Mouse (Mus musculus): Measurements from ENCODE around the gene Bcl2l12.

Bcl2l12 gene

DNA sequence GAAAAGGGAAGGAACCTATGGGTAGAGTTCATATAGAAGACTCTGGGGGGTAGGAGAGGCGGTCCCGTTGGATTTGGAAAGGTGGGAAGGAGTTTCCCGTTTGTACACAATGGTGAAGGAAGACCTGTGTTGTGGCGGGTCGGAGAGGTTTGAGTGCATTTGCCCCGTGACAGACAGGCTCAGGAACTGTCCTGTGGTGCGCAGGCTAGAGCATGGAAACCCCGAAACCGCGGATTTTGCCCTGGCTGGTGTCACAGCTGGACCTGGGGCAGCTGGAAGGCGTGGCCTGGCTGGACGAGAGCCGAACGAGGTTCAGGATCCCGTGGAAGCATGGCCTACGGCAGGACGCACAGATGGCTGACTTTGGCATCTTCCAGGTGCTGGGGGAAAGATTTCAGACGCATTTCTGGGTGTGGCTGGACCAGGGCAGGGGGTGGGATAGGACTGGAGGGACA is at the start of gene Bcl2l12:
TSS of gene Bcl2l12 (minus strand) at position 212 of the 455 bp plus-strand sequence.
- peak; percentile 97 for DNase-seq

DNA sequence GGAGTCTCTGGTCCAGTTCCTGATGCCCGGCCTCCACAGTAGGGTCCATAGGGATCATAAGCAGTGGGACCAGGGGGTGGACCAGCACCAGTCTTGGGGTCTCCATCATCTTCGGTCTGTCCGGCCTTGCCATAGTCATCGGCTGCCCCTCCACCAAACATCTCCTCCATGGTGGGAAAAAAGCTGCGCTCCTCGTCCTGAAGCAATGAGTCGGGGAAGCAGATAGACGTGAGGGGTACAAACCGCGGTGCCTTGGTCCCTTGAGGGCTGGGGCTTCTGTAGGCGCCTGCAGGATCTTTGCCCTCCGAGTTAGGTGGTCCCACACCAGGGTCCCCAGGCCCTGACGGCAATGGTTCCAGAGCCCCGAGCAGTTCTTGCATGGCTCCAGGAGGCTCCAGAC is 49.0 kb upstream of the Bcl2l12 start:
- peak; percentile 92 for DNase-seq

GRCm38 (mm10) chr7:45046853-45047350 is 48.4 kb upstream of the Bcl2l12 start:
- DNase-seq = peak; percentile 93

GRCm38 (mm10) chr7:45045741-45046140 is 47.2 kb upstream of the Bcl2l12 start:
- DNase-seq = peak; percentile 85

DNA sequence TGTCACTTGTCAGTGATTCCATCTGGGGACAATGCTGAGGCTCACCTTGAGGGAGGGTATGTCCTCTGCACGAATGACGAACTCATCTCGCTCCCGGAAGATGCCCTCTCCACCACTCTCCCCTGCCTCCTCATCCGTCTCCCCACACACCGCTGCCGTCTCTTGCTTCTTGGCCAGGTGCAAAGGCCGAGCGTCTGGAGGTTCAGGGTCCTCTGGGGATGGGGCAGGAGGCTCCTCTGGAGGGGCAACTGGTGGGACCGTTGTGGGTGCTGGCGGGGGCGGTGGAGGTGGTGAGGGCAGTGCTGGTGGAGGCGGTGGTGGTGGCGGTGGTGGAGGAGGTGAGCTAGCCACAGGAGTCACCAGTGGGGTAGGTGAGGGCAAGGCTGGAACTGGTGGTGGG is 44.8 kb upstream of the Bcl2l12 start:
- DNase-seq = peak; percentile 85

DNA sequence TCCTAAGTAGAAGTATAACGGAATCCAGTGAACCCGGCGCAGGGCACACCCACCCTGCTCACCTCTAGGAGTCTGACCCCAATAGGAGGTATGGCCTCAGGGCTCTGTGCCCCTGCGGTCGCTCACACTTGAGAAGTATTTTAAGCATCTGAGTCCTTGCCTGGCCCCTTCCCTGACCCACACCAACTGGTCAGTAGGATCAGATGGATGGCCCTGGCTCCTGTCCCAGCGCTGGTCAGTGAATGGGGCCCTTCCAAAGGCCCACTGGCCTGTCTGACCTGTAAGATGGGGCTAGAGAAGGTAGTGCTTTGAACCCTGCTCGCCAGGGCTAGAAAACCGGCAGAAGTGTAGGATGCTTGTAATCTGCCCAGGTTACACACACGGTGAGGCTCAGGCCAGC is 42.3 kb upstream of the Bcl2l12 start:
- no peak for DNase-seq

GRCm38 (mm10) chr7:45038411-45038810 is 39.9 kb upstream of the Bcl2l12 start:
- peak; percentile 88 for DNase-seq

DNA sequence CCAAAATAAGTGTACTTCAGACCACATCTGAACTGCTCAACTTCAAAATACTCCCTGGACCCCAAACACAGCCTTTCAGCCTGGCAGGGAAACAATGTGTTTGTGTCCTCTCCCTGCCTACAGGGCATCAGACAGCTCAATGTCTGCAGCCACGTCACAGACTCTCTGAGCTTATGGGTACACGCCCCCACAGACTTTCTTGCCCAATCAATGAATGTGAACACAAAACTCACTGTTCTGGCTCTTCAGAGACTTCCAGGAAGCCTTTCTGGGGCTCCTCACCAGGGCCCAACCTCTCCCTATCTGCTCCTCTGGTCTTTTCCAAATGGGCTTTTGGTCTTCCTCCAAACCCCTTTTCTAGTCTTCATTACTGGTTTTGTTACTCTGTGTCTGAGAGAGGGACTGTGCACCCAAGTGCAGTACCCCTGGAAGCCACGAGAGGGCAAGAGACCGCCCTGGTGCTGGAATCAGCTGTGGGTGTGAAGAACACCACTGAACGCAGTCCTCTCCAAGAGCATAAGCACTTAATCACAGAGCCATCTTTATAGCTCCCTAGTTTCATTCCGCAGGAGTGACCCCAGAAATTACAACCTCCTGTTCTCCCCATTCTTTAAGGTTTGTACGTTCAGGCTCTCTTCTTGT is 39.3 kb upstream of the Bcl2l12 start:
- DNase-seq = peak; percentile 93

DNA sequence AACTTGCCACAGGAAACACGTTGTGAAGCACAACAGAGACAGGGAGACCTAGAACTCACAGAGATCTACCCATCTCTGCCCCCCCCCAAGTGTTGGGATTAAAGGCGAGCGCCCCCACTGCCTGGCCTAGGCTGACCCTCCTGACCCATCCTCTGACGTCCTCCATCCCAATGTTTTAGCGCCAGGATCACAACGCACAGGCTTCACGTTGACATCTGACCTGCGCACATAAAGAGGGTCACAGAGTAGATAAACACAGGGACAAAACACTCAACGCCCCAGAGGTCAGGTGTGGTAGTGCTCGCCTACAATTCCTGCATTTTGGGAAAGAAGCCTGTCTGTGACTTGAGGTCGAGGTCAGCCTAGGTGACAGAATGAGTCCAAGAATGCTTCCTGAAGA is 38.2 kb upstream of the Bcl2l12 start:
- peak; percentile 89 for DNase-seq

DNA sequence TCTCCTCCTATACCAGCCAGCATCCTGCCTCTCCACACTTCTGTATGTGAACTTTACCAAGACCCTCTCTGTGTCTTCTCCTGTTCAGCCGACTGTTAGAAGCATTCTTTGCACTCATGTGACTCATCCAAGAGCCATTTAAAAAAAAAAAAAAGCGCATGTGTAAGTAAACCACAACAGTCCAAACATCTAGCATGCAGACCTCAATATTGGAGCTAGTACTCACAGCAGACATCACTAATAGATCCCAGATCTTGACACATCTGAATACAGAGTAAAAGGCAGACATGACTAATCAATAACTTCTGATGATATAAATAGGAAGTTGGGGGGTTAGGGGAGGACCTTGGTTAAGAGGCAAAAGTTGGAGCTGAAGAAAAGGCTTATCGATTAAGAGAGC is 37.1 kb upstream of the Bcl2l12 start:
- DNase-seq = no peak

DNA sequence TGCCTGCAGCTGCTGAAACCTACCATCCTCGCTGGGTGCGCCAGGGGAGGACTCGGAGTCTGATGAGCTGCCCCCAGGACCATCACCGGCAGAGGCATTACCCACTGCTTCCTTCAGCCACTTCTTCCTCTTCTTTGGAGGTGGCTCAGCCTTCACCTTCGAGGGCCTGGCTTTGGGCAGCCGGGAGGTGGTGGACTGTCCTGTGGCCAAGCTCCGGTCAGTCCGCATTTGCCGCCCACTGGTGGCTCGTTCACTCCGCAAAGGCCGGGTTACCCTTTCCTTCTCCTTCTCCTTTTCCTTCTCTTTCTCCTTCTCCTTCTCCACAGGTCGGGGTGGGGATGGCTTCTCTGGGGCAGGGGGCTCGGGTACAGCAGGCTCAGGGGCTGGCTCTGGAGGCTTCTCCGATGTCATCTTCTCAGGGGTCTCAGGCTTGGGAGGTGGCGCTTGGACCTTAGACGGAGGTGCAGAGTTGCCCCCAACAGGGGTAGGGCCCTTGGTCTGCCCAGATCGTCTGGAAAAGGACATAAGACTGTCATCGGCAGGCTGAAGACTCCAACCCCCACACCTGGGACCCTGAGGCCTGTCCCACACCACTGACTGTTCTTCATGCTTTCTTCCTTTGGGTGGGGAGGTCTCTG is 35.3 kb upstream of the Bcl2l12 start:
- peak; percentile 85 for DNase-seq

GRCm38 (mm10) chr7:45030857-45031256 is 32.3 kb upstream of the Bcl2l12 start:
- DNase-seq = peak; percentile 93

GRCm38 (mm10) chr7:45029995-45030394 is 31.5 kb upstream of the Bcl2l12 start:
- peak; percentile 83 for DNase-seq

GRCm38 (mm10) chr7:45028351-45028750 is 29.8 kb upstream of the Bcl2l12 start:
- peak; percentile 90 for DNase-seq

DNA sequence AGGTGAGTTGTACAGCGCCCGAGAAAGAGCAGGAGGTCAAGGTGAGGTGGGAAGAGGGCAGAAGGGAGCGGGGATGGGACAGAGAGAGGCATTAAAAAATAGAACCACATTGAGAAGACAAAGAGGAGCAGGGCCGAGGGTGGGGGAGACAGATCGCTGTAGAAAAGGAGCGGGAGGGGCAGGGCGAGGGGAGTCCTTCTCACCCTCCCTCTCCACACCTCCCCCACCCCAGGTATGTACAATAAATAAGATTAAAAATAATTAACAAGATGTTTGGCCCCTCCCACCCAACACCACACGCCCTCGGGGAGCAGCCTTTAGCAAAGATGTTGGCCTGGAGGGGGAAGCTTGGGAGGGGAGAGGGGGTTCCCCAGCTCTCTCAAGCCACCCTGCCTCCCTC is 29.2 kb upstream of the Bcl2l12 start:
- peak; percentile 90 for DNase-seq

DNA sequence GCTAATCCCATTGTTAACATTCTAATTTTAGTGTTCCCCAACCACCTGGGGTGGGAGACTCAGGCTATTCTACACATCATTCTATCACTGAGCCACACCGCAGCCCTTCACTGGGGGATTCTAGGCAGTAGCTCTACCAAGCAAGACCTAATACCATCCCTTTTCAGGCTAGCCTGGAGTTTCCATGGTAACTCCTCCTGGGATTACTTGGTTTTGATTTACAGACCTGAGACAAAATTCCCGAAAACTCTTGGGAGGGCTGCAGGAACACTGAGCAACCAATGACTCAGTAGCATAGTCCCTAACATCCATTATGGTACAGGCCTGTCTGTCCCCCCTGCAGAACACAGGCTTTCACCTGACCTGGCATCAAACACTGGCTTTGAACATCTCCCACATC is 27.7 kb upstream of the Bcl2l12 start:
- peak; percentile 86 for DNase-seq

- DNase-seq = peak; percentile 93
Observed at GRCm38 (mm10) chr7:45025601-45026220, 27.2 kb upstream of the Bcl2l12 start.

- peak; percentile 88 for DNase-seq
Observed at GRCm38 (mm10) chr7:45024281-45025248, 26.1 kb upstream of the Bcl2l12 start.

- peak; percentile 86 for DNase-seq
Observed at GRCm38 (mm10) chr7:45023711-45024110, 25.2 kb upstream of the Bcl2l12 start.

DNA sequence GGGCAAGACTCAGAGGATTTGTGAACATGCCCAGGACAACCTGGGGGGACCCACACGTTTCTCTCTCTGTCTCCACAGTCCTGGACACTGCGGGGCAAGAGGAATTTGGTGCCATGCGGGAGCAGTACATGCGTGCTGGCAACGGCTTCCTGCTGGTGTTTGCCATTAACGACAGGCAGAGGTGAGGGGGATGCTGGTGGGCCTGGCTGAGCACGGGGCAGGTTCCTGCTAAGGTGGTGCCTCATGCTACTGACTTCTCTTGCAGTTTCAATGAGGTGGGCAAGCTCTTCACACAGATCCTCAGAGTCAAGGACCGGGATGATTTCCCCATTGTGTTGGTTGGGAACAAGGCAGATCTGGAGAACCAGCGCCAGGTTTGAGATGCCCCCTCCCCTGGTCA is 21.7 kb upstream of the Bcl2l12 start:
- DNase-seq = peak; percentile 94

DNA sequence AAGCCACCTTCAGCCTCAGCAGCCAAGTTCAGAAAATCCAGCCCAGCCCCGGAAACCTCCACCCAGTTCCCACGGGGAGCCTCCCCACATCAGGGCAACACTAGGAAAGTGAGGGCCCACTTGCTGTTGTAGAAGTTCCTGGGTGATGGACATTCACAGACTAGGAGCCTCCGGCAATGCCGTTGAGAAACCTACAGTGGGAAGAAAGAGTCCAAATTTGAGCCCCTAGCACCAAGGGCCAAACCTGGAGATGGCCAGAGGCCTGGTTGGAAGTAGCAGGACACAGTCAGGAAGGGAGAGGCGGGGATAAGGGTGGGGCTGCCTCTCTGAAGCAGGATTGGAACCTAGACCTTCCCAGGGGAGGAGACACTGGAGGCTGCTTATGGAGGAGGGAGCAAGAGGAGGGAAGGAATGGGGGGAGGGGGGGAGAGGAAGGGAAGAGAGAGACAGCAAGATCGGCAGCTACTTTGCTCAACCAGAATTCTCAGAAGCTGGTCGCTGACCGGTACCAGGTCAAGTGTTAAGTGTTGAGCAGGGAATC is 20.6 kb upstream of the Bcl2l12 start:
- DNase-seq = peak; percentile 99

Data from heart, adult 11 months (tissue).